Mouse (Mus musculus): ENCODE data around the gene Def8.

DNA sequence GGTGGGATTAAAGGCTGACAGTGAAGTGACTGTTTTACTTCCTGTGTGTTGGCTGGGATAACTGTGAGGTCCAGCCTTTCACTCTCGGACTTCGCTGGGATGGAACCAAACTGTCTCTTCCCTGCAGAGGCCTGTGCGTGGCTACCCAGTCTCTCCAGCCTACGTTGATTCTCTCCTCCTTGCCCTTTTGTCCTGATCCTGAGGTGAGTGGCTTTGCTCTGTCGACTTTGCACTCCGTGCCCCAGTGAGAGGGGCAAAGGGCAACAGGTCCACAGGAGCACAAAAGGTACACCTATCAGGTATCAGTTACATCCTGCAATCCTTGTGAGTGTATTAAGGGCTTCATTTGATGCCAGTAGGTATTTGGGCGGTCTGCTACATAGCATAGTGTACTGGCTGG lies at the start of gene Def8:
- no peak for TF ChIP-seq CTCF (IDR thresholded peaks at IDR 0.05; ENCODE audit: borderline replicate concordance, extremely low read depth, insufficient read depth, insufficient read length)
- no peak for TF ChIP-seq POLR2A (IDR thresholded peaks at IDR 0.05; ENCODE audit: borderline replicate concordance, extremely low read depth, insufficient read depth, insufficient read length, poor library complexity, severe bottlenecking)
